28 mouse cellular contexts compared by ENCODE assay signal in genomic region chr12:71233426-71233825, GRCm38 (mm10).
DNase-seq lines count a peak whose midpoint lies in the region; ATAC-seq and TF ChIP-seq lines count a peak whose summit lies in the region.
"Had no signal": no experiment of that assay in that cellular context is flagged by ENCODE, and none has a peak within 500 bp of the region (broad histone marks: within the 10 kb centered on the region; RNA-seq: fewer than 3 reads in every experiment).

No protein-coding gene starts in this region.

- peaks cover 8% of the 10 kb centered on the region for H3K4me1 ChIP-seq in intestine, embryonic 14.5 days (replicated peaks; ENCODE audit: control insufficient read depth, insufficient read depth, low read length)
- H3K4me1 ChIP-seq in intestine, postnatal 0 days (replicated peaks; ENCODE audit: control insufficient read depth, insufficient read depth, low read length) = no peaks in the 10 kb centered on the region
- peaks cover 32% of the 10 kb centered on the region for H3K4me1 ChIP-seq in thymus, adult 2 months (replicated peaks; ENCODE audit: control insufficient read depth, insufficient read depth, low read length)
- H3K4me1 ChIP-seq: forebrain, embryonic 13.5 days had no signal

- DNase-seq in intestine, embryonic 14.5 days (ENCODE audit: low spot score) = peak; percentile 24
- DNase-seq in thymus, adult 2 months = no peak
- no peak for DNase-seq in thymus, adult 18-20 months
- DNase-seq in thymus, postnatal 0 days (ENCODE audit: low spot score) = peak; percentile 50
- peak; percentile 51 for DNase-seq in thymus, postnatal 4 days
- no peak for DNase-seq in T-cell, adult 2 months (ENCODE audit: low spot score)
- no peak for DNase-seq in cerebellum, adult 9-10 months
- DNase-seq: adrenal gland, adult 8-10 months; adrenal gland, postnatal 25 days; cerebellum, adult 11-12 months; cerebellum, adult 8-10 months; cerebellum, postnatal 14 days; gastrocnemius, adult 2 months; gastrocnemius, postnatal 14 days; heart, adult 18-20 months; heart, postnatal 14 days; heart, postnatal 4 days had no signal

- no peak overlapping the region for H3K4me2 ChIP-seq in intestine, embryonic 14.5 days (ENCODE audit: low read length)
- H3K4me2 ChIP-seq in intestine, postnatal 0 days (replicated peaks; ENCODE audit: low read depth) = no peak overlapping the region
- H3K4me2 ChIP-seq: embryonic facial prominence, embryonic 13.5 days; forebrain, embryonic 13.5 days; heart, embryonic 12.5 days; heart, embryonic 15.5 days; hindbrain, embryonic 14.5 days had no signal

- no peaks in the 10 kb centered on the region for H3K27me3 ChIP-seq in intestine, embryonic 14.5 days (replicated peaks; ENCODE audit: control insufficient read depth, insufficient read depth, low read length)
- H3K27me3 ChIP-seq in intestine, postnatal 0 days (replicated peaks; ENCODE audit: control insufficient read depth, insufficient read depth, low read length) = no peaks in the 10 kb centered on the region
- no peaks in the 10 kb centered on the region for H3K27me3 ChIP-seq in thymus, adult 2 months (ENCODE audit: control insufficient read depth, insufficient read depth, low read length)
- H3K27me3 ChIP-seq: embryonic facial prominence, embryonic 13.5 days; forebrain, embryonic 13.5 days; heart, embryonic 12.5 days; heart, embryonic 15.5 days had no signal

- H3K9me3 ChIP-seq in intestine, embryonic 14.5 days (ENCODE audit: control insufficient read depth, low read length) = no peaks in the 10 kb centered on the region
- H3K9me3 ChIP-seq in intestine, postnatal 0 days (ENCODE audit: control insufficient read depth) = no peaks in the 10 kb centered on the region
- H3K9me3 ChIP-seq: embryonic facial prominence, embryonic 13.5 days; forebrain, embryonic 13.5 days; heart, embryonic 12.5 days; heart, embryonic 15.5 days had no signal

- no peak for TF ChIP-seq POLR2A in thymus, adult 2 months (IDR thresholded peaks at IDR 0.05; ENCODE audit: control insufficient read depth, extremely low read depth, insufficient read depth, low read length, poor library complexity)

- H3K27ac ChIP-seq in intestine, embryonic 14.5 days (ENCODE audit: low read depth) = no peak overlapping the region
- H3K27ac ChIP-seq in intestine, postnatal 0 days (ENCODE audit: low read depth, low read length) = no peak overlapping the region
- H3K27ac ChIP-seq in thymus, adult 2 months (ENCODE audit: control insufficient read depth, insufficient read depth, low read length) = peak overlapping the region; percentile 99
- H3K27ac ChIP-seq: embryonic facial prominence, embryonic 13.5 days; forebrain, embryonic 13.5 days; gastrocnemius, adult 2 months; heart, embryonic 15.5 days; hindbrain, embryonic 14.5 days; hindbrain, postnatal 0 days had no signal

- H3K36me3 ChIP-seq in intestine, embryonic 14.5 days (ENCODE audit: control insufficient read depth, insufficient read depth, low read length) = no peaks in the 10 kb centered on the region
- no peaks in the 10 kb centered on the region; the same call in 1 of the 2 replicates for H3K36me3 ChIP-seq in intestine, postnatal 0 days (ENCODE audit: control insufficient read depth, insufficient read depth)
- H3K36me3 ChIP-seq in thymus, adult 2 months (ENCODE audit: control insufficient read depth, insufficient read depth, low read length) = no peaks in the 10 kb centered on the region
- H3K36me3 ChIP-seq: heart, embryonic 15.5 days had no signal

- 75% methylated on average over 5 of the region's 5 CpGs for WGBS in intestine, embryonic 14.5 days
- WGBS in intestine, postnatal 0 days = 69% methylated on average over 5 of the region's 5 CpGs
- 67% methylated on average over 5 of the region's 5 CpGs for WGBS in thymus, adult 2 months

- no peak for TF ChIP-seq CTCF in intestine, postnatal 0 days (IDR thresholded peaks at IDR 0.05; ENCODE audit: low read depth)
- no peak for TF ChIP-seq CTCF in thymus, adult 2 months (IDR thresholded peaks at IDR 0.05; ENCODE audit: borderline replicate concordance, control insufficient read depth, extremely low read depth, insufficient read depth, low read length, poor library complexity)

- no peak overlapping the region for H3K9ac ChIP-seq in intestine, embryonic 14.5 days (ENCODE audit: low read length)
- H3K9ac ChIP-seq in intestine, postnatal 0 days (ENCODE audit: low read depth, low read length) = no peak overlapping the region
- H3K9ac ChIP-seq: embryonic facial prominence, embryonic 13.5 days; forebrain, embryonic 13.5 days; heart, embryonic 12.5 days; heart, embryonic 15.5 days; hindbrain, embryonic 14.5 days had no signal

- no peak overlapping the region for H3K4me3 ChIP-seq in intestine, embryonic 14.5 days (ENCODE audit: low read depth, low read length)
- H3K4me3 ChIP-seq in intestine, postnatal 0 days (ENCODE audit: low read depth, low read length) = no peak overlapping the region
- no peak overlapping the region for H3K4me3 ChIP-seq in thymus, adult 2 months (ENCODE audit: control insufficient read depth, insufficient read depth, low read length)
- H3K4me3 ChIP-seq: embryonic facial prominence, embryonic 13.5 days; erythroblast, embryonic 14.5 days; forebrain, embryonic 13.5 days; gastrocnemius, adult 2 months; heart, embryonic 12.5 days; heart, embryonic 15.5 days had no signal

- no peak for ATAC-seq in intestine, embryonic 14.5 days (replicated peaks; ENCODE audit: low FRiP score, low TSS enrichment, low read depth)
- ATAC-seq in intestine, postnatal 0 days = no peak
- ATAC-seq: activated CD4-positive, CD25-positive, alpha-beta regulatory T cell, adult 4 months; CD4-positive, CD25-positive, alpha-beta regulatory T cell, adult 4 months; forebrain, embryonic 13.5 days; forebrain, embryonic 16.5 days; hindbrain, postnatal 0 days had no signal

Comparison
In these comparisons a context has a peak if more than half of its experiments do, and no peak if none do; other contexts are left out.
1. DNase-seq: peak in intestine, embryonic 14.5 days (single experiment), thymus, postnatal 0 days (single experiment) and thymus, postnatal 4 days (single experiment); none in thymus, adult 2 months (single experiment), thymus, adult 18-20 months (0 of 2), T-cell, adult 2 months (single experiment) and cerebellum, adult 9-10 months (single experiment).